Mouse (Mus musculus): ENCODE data around the gene Bysl. TPM values are rescaled to one million over a fixed set of nuclear protein-coding genes. Genes with fewer than 3 reads are reported as not detected.
"Not testable (repeated sequence)": the region's sequence is repeated elsewhere in the genome, so short reads cannot be mapped to it uniquely, and the experiment has no call there.

Bysl gene
- polyA plus RNA-seq (2015; fragmentation: Nextera tagmentation; extraction: Ambion mirVana), result 32.9 and 33.2 TPM in 2 replicates

- Histone ChIP-seq H3K9me3 (no peaks in the 10 kb centered on the region), H3K27me3 (no peaks in the 10 kb centered on the region), H3K36me3 (peaks cover 37% of the 10 kb centered on the region), H3K9ac (peak within 1 kb of the TSS; percentile 82), H3K4me3 (peak within 1 kb of the TSS; percentile 62), H3K4me1 (replicated peaks) (peaks cover 27% of the 10 kb centered on the region), H3K27ac (replicated peaks) (peak within 1 kb of the TSS; percentile 53), H3K4me2 (peak within 1 kb of the TSS; percentile 89)
- WGBS, result under 1% methylated on average over 59 of the region's 59 CpGs
- peak; percentile 96 for ATAC-seq (ENCODE audit: low read depth)
Observed at GRCm38 (mm10) chr17:47610849-47611660, at the start of gene Bysl, which contains the start of the genes Med20 and Gm20517. Gene Bysl, minus strand, starts transcription at chr17:47611492. Gene Med20, plus strand, starts transcription at chr17:47611582. Gene Gm20517, plus strand, starts transcription at chr17:47611589.

DNA sequence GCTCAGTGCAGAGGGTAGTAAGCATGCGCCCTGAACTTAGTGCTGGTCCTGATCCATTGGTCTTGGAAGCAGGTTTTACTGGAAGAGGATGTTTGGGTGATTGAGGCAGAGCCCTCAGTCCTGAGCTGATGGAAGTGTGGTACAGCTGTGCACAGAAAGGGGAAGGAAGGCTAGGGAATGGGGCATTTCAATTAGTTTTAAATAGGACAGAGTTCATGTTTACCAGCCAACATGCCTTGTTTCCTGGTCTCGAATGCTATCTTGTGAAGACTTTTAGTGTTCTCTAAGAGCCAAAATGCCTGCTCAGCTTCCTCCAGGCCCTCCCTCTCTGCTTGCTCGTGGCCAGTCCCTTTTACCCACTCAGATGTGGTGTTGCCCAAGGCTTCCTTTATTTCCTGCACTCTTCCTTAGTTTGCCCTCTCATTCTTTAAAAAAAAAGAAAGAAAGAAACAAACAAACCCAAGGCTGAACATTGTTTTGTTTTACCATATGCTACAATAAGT, 47.5 kb upstream of the Bysl start:
- Histone ChIP-seq H3K36me3 (0 out of 2 replicates have a peak, but pooled peaks cover 8% of the 10 kb centered on the region), H3K4me2 (no peak overlapping the region), H3K27me3 (no peaks in the 10 kb centered on the region), H3K9me3 (no peaks in the 10 kb centered on the region), H3K9ac (no peak overlapping the region), H3K4me3 (no peak overlapping the region), H3K27ac (replicated peaks) (no peak overlapping the region), H3K4me1 (replicated peaks) (peaks cover 13% of the 10 kb centered on the region)
- no peak for ATAC-seq (ENCODE audit: low read depth)
- WGBS, result 89% methylated on average over 3 of the region's 3 CpGs

- Histone ChIP-seq H3K4me2 (no peak overlapping the region), H3K36me3 (0 out of 2 replicates have a peak, but pooled peaks cover 12% of the 10 kb centered on the region), H3K4me3 (no peak overlapping the region), H3K4me1 (replicated peaks) (peaks cover 7% of the 10 kb centered on the region), H3K9ac (no peak overlapping the region), H3K9me3 (no peaks in the 10 kb centered on the region), H3K27ac (replicated peaks) (no peak overlapping the region), H3K27me3 (no peaks in the 10 kb centered on the region)
- 85% methylated on average over 4 of the region's 4 CpGs for WGBS
- no peak for ATAC-seq (ENCODE audit: low read depth)
Observed at GRCm38 (mm10) chr17:47657901-47658300, 46.6 kb upstream of the Bysl start.

DNA sequence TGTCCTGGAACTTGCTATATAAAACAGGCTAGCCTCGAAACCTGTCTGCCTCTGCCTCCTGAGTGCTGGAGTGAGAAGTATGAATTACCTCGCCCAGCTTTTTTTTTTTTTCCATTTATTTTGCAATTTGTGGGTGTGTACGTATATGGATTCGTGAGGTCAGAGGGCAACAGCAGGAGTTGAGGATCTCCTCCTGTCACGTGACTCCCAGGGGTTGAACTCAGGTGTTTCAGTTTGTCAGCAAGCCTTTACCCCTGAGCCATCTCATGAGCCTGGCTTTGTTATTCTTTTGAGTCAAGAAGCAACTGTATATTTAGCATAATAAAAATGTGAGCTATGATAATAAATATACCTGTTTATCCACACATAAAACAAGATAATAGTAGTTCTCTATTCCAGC, 44.4 kb upstream of the Bysl start:
- no peaks in the 10 kb centered on the region for H3K9me3 ChIP-seq
- no peak overlapping the region for H3K4me3 ChIP-seq
- 88% methylated on average over 5 of the region's 5 CpGs for WGBS
- H3K4me1 ChIP-seq (replicated peaks), result no peaks in the 10 kb centered on the region
- H3K36me3 ChIP-seq, result 0 out of 2 replicates have a peak, but pooled peaks cover 12% of the 10 kb centered on the region
- ATAC-seq (ENCODE audit: low read depth), result no peak
- no peak overlapping the region for H3K4me2 ChIP-seq
- no peak overlapping the region for H3K27ac ChIP-seq (replicated peaks)
- H3K27me3 ChIP-seq, result no peaks in the 10 kb centered on the region
- H3K9ac ChIP-seq, result no peak overlapping the region

DNA sequence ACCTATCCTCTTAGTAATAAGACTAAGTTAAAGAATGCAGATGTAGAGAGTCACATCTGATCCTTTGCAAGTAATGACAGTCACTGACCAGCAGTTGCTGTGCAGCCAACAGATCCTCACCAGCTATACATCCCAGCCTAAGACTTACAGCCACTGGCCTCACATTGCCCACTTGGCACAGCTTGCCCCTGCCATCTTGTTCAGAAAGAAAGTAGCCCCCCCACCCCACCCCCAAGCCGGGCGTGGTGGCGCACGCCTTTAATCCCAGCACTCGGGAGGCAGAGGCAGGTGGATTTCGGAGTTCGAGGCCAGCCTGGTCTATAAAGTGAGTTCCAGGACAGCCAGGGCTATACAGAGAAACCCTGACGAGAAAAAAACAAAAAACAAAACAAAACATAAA, 43.1 kb upstream of the Bysl start:
- H3K4me1 ChIP-seq (replicated peaks); H3K4me2 ChIP-seq; H3K9me3 ChIP-seq; H3K27ac ChIP-seq (replicated peaks); ATAC-seq (ENCODE audit: low read depth); H3K9ac ChIP-seq; H3K27me3 ChIP-seq; H3K4me3 ChIP-seq: not testable (repeated sequence)
- peaks cover 10% of the 10 kb centered on the region; the same call in 1 of the 2 replicates for H3K36me3 ChIP-seq
- WGBS, result 95% methylated on average over 8 of the region's 8 CpGs

DNA sequence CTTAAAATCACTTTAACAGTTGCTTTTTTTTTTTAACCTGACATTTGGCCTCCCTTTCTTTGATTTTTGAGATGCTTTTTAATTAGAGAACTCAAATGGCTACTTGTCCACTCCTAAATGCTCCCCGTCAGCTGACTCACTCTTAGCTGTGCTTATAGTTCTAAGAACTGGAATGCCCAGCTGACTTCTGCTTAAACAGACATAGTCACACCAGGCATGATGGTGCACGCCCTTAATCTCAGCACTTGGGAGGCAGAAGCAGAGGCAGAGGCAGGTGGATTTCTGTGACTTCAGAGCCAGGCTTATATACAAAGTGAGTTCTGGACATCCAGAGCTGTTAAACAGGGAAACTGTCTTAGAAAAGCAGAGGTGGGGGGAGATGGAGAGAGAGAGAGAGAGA, 40.7 kb upstream of the Bysl start:
- H3K4me3 ChIP-seq, result no peak overlapping the region
- ATAC-seq (ENCODE audit: low read depth), result no peak
- no peak overlapping the region for H3K9ac ChIP-seq
- H3K27me3 ChIP-seq, result no peaks in the 10 kb centered on the region
- 74% methylated on average over 2 of the region's 2 CpGs for WGBS
- peaks cover 7% of the 10 kb centered on the region; the same call in 1 of the 2 replicates for H3K4me1 ChIP-seq (replicated peaks)
- H3K4me2 ChIP-seq, result no peak overlapping the region
- H3K9me3 ChIP-seq, result no peaks in the 10 kb centered on the region
- H3K36me3 ChIP-seq, result peaks cover 10% of the 10 kb centered on the region; the same call in 1 of the 2 replicates
- no peak overlapping the region for H3K27ac ChIP-seq (replicated peaks)

- Histone ChIP-seq H3K27me3 (no peaks in the 10 kb centered on the region), H3K4me3 (no peak overlapping the region), H3K4me1 (replicated peaks) (peaks cover 7% of the 10 kb centered on the region; the same call in 1 of the 2 replicates), H3K9ac (no peak overlapping the region), H3K27ac (replicated peaks) (0 out of 2 replicates have a peak overlapping the region, but pooled peaks have one; percentile 13), H3K4me2 (no peak overlapping the region), H3K9me3 (no peaks in the 10 kb centered on the region), H3K36me3 (peaks cover 10% of the 10 kb centered on the region; the same call in 1 of the 2 replicates)
- ATAC-seq (ENCODE audit: low read depth), result no peak
- 27% methylated on average over 4 of the region's 4 CpGs for WGBS
Observed at GRCm38 (mm10) chr17:47648966-47649365, 37.7 kb upstream of the Bysl start.

- H3K27me3 ChIP-seq, result no peaks in the 10 kb centered on the region
- H3K27ac ChIP-seq (replicated peaks), result no peak overlapping the region
- WGBS, result 84% methylated on average over 1 of the region's 1 CpGs
- H3K36me3 ChIP-seq, result peaks cover 6% of the 10 kb centered on the region; the same call in 1 of the 2 replicates
- no peaks in the 10 kb centered on the region for H3K9me3 ChIP-seq
- H3K4me1 ChIP-seq (replicated peaks), result peaks cover 7% of the 10 kb centered on the region; the same call in 1 of the 2 replicates
- no peak overlapping the region for H3K9ac ChIP-seq
- H3K4me3 ChIP-seq, result no peak overlapping the region
- H3K4me2 ChIP-seq, result no peak overlapping the region
- no peak for ATAC-seq (ENCODE audit: low read depth)
Observed at GRCm38 (mm10) chr17:47646683-47647082, 35.4 kb upstream of the Bysl start.

GRCm38 (mm10) chr17:47642992-47643391, 31.7 kb upstream of the Bysl start:
- Histone ChIP-seq H3K9ac (no peak overlapping the region), H3K4me3 (no peak overlapping the region), H3K27ac (replicated peaks) (no peak overlapping the region), H3K27me3 (no peaks in the 10 kb centered on the region), H3K36me3 (no peaks in the 10 kb centered on the region), H3K4me2 (no peak overlapping the region), H3K9me3 (no peaks in the 10 kb centered on the region), H3K4me1 (replicated peaks) (peaks cover 8% of the 10 kb centered on the region)
- WGBS, result 87% methylated on average over 2 of the region's 2 CpGs
- no peak for ATAC-seq (ENCODE audit: low read depth)

DNA sequence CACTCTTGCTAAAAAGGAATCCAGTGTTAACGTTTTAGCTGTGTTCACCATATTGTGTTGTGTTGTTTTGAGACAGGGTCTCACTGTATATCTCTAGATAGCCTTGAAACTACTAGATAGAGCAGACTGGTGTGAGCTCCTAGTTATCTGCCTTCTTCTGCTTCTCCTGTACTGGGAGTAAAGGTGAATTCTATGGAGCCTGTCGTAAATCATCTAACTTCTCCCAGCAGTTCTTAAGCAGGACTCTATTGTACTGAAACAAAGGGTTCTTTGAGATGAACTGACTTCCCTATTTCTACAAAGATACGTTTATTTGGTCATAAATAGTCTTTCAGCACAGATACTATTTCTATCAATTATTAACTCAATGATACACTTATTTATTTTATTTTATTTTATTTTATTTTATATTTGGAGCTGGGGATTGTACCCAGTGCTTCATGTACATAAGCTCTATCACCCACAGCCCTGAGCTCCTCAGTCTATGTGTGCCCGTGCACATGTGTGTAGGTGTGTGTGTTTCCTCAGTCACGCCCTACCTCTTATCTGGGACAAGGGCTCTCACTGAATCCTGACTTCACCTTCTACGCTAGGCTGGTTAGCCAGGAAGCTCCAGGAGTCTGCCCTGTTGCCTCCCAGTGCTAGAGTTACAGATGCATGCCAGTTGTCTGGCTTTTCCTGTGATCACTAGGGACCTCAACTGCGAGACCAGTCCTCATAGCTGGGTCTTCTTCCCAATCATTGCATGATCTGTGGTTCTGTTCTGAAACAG, 22.9 kb upstream of the Bysl start:
- peaks cover 41% of the 10 kb centered on the region for H3K4me1 ChIP-seq (replicated peaks)
- H3K9me3 ChIP-seq, result no peaks in the 10 kb centered on the region
- H3K27me3 ChIP-seq, result no peaks in the 10 kb centered on the region
- no peak overlapping the region for H3K9ac ChIP-seq
- ATAC-seq (ENCODE audit: low read depth), result no peak
- H3K4me2 ChIP-seq, result no peak overlapping the region
- no peak overlapping the region for H3K27ac ChIP-seq (replicated peaks)
- H3K4me3 ChIP-seq, result no peak overlapping the region
- 77% methylated on average over 7 of the region's 7 CpGs for WGBS
- 0 out of 2 replicates have a peak, but pooled peaks cover 6% of the 10 kb centered on the region for H3K36me3 ChIP-seq

DNA sequence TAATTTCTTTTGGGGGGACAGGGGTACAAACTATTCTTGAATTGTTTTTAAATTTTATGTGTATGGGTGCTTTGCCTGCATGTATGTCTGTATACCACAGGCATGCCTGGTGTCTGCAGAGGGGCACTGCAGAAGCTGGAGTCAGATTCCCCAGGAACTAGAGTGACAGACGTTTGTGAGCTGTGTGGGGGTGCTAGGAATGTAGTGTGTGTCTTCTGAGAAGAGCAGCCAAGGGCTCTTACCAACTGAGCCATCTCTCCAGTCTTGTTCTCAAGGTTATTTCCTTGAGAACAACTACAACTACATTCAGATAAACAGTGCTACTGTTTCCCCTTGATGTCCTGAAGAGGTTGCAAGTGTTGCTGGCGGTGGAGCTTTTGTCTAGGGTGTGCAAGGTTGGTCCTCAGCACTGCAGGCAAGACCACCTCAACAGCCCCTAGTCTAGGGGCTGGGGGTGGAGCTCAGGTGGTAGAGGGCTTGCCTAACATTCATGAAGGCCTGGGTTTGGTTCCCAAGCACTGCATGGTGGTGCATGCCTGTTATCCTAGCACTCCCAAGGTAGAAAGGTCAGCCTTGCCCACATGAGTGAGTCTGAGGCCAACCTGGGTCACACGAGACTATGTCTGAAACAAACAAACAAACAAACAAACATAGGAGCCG, 21.0 kb upstream of the Bysl start:
- no peak for ATAC-seq (ENCODE audit: low read depth)
- no peak overlapping the region for H3K4me3 ChIP-seq
- no peak overlapping the region for H3K27ac ChIP-seq (replicated peaks)
- peak overlapping the region; percentile 35; the same call in 1 of the 2 replicates for H3K9ac ChIP-seq
- H3K4me1 ChIP-seq (replicated peaks), result peaks cover 44% of the 10 kb centered on the region
- H3K4me2 ChIP-seq, result peak overlapping the region; percentile 30
- WGBS, result 76% methylated on average over 4 of the region's 4 CpGs
- H3K27me3 ChIP-seq, result no peaks in the 10 kb centered on the region
- H3K9me3 ChIP-seq, result no peaks in the 10 kb centered on the region
- 0 out of 2 replicates have a peak, but pooled peaks cover 6% of the 10 kb centered on the region for H3K36me3 ChIP-seq

Data from neural tube, embryonic 13.5 days (tissue).